Mouse (Mus musculus): Measurements from ENCODE around the gene Arhgap35.

GRCm38 (mm10) chr7:16623687-16624086, 8.9 kb upstream of the Arhgap35 start:
- TF ChIP-seq CTCF (IDR thresholded peaks at IDR 0.05; ENCODE audit: low read depth) (no peak), EP300 (IDR thresholded peaks at IDR 0.05; ENCODE audit: low read depth) (no peak)

Data from heart, postnatal 0 days (tissue).